Mouse (Mus musculus) neural tube, embryonic 14.5 days (tissue): Measurements from ENCODE around the gene Nat8f3. TPM values are rescaled to one million over a fixed set of nuclear protein-coding genes. Genes with fewer than 3 reads are reported as not detected.
"Not testable (repeated sequence)": the region's sequence is repeated elsewhere in the genome, so short reads cannot be mapped to it uniquely, and the experiment has no call there.

Experiments
- ATAC-seq: fragments of 200-750 bp; cut with Nextera tagmentation; 2 replicates; pipeline ENCODE4 v1.8.0; 2017; ENCODE audit warnings: low read depth, mild to moderate bottlenecking, moderate TSS enrichment, moderate library complexity
- H3K27ac ChIP-seq: fragments of 300-500 bp; sonication (generic); 2 replicates; pipeline ENCODE4 v1.5.1; 2014; ENCODE audit warnings: low read depth, mild to moderate bottlenecking, control low read depth, low read length, moderate library complexity, mixed read lengths
- H3K27me3 ChIP-seq: fragments of 300-500 bp; sonication (generic); 2 replicates; pipeline ENCODE4 v1.6.1; 2014; ENCODE audit warnings: low read length; ENCODE audit not compliant: control insufficient read depth, insufficient read depth
- H3K36me3 ChIP-seq: fragments of 300-500 bp; sonication (generic); 2 replicates; pipeline ENCODE4 v1.6.1; 2014; ENCODE audit warnings: low read length, mixed read lengths; ENCODE audit not compliant: control insufficient read depth, insufficient read depth
- H3K4me1 ChIP-seq: fragments of 300-500 bp; sonication (generic); 2 replicates; pipeline ENCODE4 v1.6.1; 2014; ENCODE audit warnings: low read length; ENCODE audit not compliant: control insufficient read depth, insufficient read depth
- H3K4me2 ChIP-seq: fragments of 300-500 bp; sonication (generic); 2 replicates; pipeline ENCODE4 v1.6.1; 2014; ENCODE audit warnings: mild to moderate bottlenecking, low read depth, low read length, control low read depth
- H3K4me3 ChIP-seq: fragments of 300-500 bp; sonication (generic); 2 replicates; pipeline ENCODE4 v1.5.1; 2014; ENCODE audit warnings: low read depth, low read length, control low read depth, mixed read lengths
- H3K9ac ChIP-seq: fragments of 300-500 bp; sonication (generic); replicated peaks from 2 replicates; pipeline ENCODE4 v1.6.1; 2014; ENCODE audit warnings: low read depth, mild to moderate bottlenecking, control low read depth, low read length, mixed read lengths
- H3K9me3 ChIP-seq: fragments of 300-500 bp; sonication (generic); 2 replicates; pipeline ENCODE4 v1.6.1; 2016; ENCODE audit warnings: low read length; ENCODE audit not compliant: control insufficient read depth
- WGBS: fragments of 180-500 bp; shearing (Covaris S2); extraction: QIAGEN DNeasy Blood & Tissue Kit; methylation state at CpG from one replicate; pipeline ENCODE4 v1.1.7; 2014; 5-methylcytosine and 5-hydroxymethylcytosine counted together
- polyA plus RNA-seq: library from polyadenylated mRNA; unstranded; fragments of >200 nt; fragmentation: Nextera tagmentation; extraction: Ambion mirVana; gene quantifications from 2 replicates; pipeline ENCODE4 v1.2.1, GENCODE M21; 2014

The Nat8f3 gene
- 0.55 and 0.80 TPM in 2 replicates for polyA plus RNA-seq

GRCm38 (mm10) chr6:85765532-85765931 lies at the start of gene Nat8f3:
Nat8f3 (minus strand) TSS chr6:85765754.
- H3K4me1 ChIP-seq, H3K4me2 ChIP-seq, H3K27me3 ChIP-seq, ATAC-seq, H3K9ac ChIP-seq, H3K4me3 ChIP-seq, H3K9me3 ChIP-seq, H3K36me3 ChIP-seq, H3K27ac ChIP-seq: not testable (repeated sequence)
- 70% methylated on average over 13 of the region's 13 CpGs for WGBS

GRCm38 (mm10) chr6:85813339-85813738 lies 47.8 kb upstream of the Nat8f3 start:
- Histone ChIP-seq H3K27me3 (no peaks in the 10 kb centered on the region), H3K4me1 (no peaks in the 10 kb centered on the region), H3K9me3 (no peaks in the 10 kb centered on the region), H3K4me3 (no peak overlapping the region), H3K4me2 (no peak overlapping the region), H3K27ac (no peak overlapping the region), H3K9ac (no peak overlapping the region), H3K36me3 (no peaks in the 10 kb centered on the region)
- WGBS = 87% methylated on average over 2 of the region's 2 CpGs
- ATAC-seq = no peak

- ATAC-seq, H3K27me3 ChIP-seq, H3K4me2 ChIP-seq, H3K4me1 ChIP-seq, H3K9ac ChIP-seq, H3K27ac ChIP-seq, H3K36me3 ChIP-seq, H3K9me3 ChIP-seq, H3K4me3 ChIP-seq: not testable (repeated sequence)
- WGBS = 69% methylated on average over 2 of the region's 3 CpGs
These were observed 45.5 kb upstream of the Nat8f3 start for GRCm38 (mm10) chr6:85810942-85811537.

- WGBS = 92% methylated on average over 2 of the region's 3 CpGs
- not testable (repeated sequence) for ATAC-seq
These were observed 45.0 kb upstream of the Nat8f3 start for GRCm38 (mm10) chr6:85810514-85810913.

GRCm38 (mm10) chr6:85809784-85810183 lies 44.2 kb upstream of the Nat8f3 start:
- not testable (repeated sequence) for H3K4me1 ChIP-seq, ATAC-seq, H3K4me2 ChIP-seq, H3K9ac ChIP-seq, H3K36me3 ChIP-seq, H3K4me3 ChIP-seq, H3K27me3 ChIP-seq, H3K27ac ChIP-seq, H3K9me3 ChIP-seq
- 88% methylated on average over 2 of the region's 3 CpGs for WGBS

More at GRCm38 (mm10) chr6:85810514-85810913, 45.0 kb upstream of the Nat8f3 start:
- H3K36me3 ChIP-seq, H3K4me1 ChIP-seq, H3K9ac ChIP-seq, H3K4me3 ChIP-seq, H3K4me2 ChIP-seq, H3K27ac ChIP-seq, H3K27me3 ChIP-seq, H3K9me3 ChIP-seq: not testable (repeated sequence)

- H3K27me3 ChIP-seq, H3K4me2 ChIP-seq, H3K9ac ChIP-seq, H3K4me3 ChIP-seq, H3K36me3 ChIP-seq, H3K27ac ChIP-seq, H3K9me3 ChIP-seq, ATAC-seq, H3K4me1 ChIP-seq: not testable (repeated sequence)
- 74% methylated on average over 5 of the region's 5 CpGs for WGBS
These were observed 37.6 kb upstream of the Nat8f3 start for GRCm38 (mm10) chr6:85803180-85803579.

GRCm38 (mm10) chr6:85763127-85764070 lies 2.2 kb downstream of the Nat8f3 start:
- not testable (repeated sequence) for H3K9me3 ChIP-seq, H3K4me3 ChIP-seq, H3K4me1 ChIP-seq, H3K9ac ChIP-seq, ATAC-seq, H3K36me3 ChIP-seq, H3K27me3 ChIP-seq, H3K27ac ChIP-seq, H3K4me2 ChIP-seq
- WGBS = 85% methylated on average over 5 of the region's 6 CpGs

- not testable (repeated sequence) for H3K36me3 ChIP-seq, H3K9me3 ChIP-seq, ATAC-seq, H3K4me2 ChIP-seq, H3K27ac ChIP-seq, H3K4me1 ChIP-seq, H3K4me3 ChIP-seq, H3K27me3 ChIP-seq, H3K9ac ChIP-seq
- WGBS = 89% methylated on average over 1 of the region's 2 CpGs
These were observed 2.9 kb downstream of the Nat8f3 start for GRCm38 (mm10) chr6:85762678-85763077.

GRCm38 (mm10) chr6:85755705-85756249 lies 9.8 kb downstream of the Nat8f3 start:
- not testable (repeated sequence) for H3K9me3 ChIP-seq, ATAC-seq, H3K4me2 ChIP-seq, H3K36me3 ChIP-seq, H3K4me1 ChIP-seq, H3K4me3 ChIP-seq, H3K9ac ChIP-seq, H3K27me3 ChIP-seq, H3K27ac ChIP-seq
- 50% methylated on average over 3 of the region's 6 CpGs for WGBS
